Mouse (Mus musculus) gastrocnemius, postnatal 10 days (tissue): ENCODE results near the gene Ppp1r36. TPM values are rescaled to one million over a fixed set of nuclear protein-coding genes. Genes with fewer than 3 reads are reported as not detected.
"Not testable (repeated sequence)": the region's sequence is repeated elsewhere in the genome, so short reads cannot be mapped to it uniquely, and the experiment has no call there.

Experiments used
- DNase-seq: peaks from one replicate; pipeline ENCODE4 v3.0.0; 2021; ENCODE audit warnings: mixed read lengths
- total RNA-seq, 2 experiments: library from RNA; stranded (reverse); gene quantifications; 2 replicates each; pipeline ENCODE4 v1.2.3; 2021

Ppp1r36 gene
- total RNA-seq, 2 experiments from 2014 or later: 0.34 to 0.38 TPM

DNA sequence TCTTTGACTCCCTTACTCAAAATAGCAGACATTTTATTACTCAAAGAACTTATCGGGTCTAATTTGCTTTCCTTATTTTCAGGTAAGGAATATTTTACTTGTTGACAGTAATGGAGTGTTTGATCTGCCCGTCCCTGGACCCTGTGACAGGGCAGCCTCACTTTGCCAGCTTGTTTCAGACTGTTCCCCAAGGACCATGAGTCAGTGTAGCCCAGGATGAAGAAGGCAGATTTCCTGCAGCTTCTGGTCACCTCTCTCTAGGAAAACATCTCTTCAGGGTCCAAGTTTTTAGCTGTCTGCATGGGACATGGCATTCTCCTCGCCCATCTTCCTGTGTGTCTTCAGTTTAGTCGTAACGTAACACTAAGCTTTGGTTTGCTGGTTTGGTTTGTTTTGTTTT is 20.1 kb upstream of the Ppp1r36 start:
- DNase-seq: no peak

DNA sequence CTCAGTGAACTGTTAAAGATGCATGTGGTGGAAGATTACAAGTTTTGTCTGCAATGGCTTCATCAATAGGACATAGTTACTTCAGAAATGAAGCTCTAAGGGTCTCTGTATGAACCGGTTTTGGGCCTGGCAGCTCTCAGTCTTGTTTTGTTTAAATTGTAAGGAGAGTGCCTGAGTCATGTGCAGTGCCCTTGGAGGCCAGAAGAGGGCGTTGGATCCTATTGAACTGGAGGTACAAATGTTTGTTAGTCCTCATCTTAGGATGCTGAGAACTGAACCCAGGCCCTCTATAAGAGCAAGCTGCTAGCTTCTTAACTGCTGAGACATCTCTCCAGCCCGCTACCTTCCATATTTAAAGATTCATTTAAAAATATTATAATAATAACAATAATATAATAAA is 15.7 kb upstream of the Ppp1r36 start:
- no peak for DNase-seq

DNA sequence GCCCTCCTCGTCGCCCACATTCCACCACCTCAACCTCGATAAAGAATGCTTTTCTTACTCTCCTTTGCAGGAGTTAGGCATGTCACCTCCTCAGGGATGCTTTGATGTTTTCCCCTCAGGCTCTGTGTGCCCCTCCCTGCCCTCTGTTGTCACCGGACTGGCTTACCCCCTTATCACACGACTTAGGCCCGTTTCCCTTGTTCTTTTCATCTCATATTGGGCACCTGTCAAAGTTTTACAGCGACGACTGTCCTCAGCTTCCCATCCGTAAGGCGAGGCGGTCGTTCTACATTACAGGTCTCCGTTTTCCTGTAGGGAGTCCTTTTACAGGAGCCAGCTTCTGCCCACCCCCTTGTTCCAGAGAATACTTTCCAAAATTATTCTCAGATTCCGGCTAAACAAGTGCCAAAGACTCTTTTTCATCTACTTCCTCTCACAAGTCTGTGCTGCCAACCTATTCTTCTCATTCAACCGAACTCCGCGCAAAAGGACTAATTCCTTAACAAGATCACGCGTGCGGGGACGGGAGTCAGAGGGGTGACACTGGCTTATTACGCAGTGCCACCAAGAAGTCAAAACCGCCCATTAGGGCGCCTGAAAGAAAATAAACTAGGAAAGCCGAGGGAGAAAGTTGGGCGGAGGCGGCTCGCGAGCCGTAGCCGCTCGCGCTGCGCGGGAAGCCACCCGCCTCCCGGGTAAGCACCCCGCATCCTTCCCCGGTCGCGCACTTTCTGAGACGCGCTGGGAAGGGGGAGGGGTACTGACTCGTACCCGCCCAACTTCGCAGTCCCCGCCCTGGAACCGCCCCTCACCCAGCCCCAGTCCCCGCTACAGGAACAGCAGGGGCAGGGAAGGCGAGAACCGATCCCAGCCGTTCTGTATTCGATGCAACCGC is 14.1 kb upstream of the Ppp1r36 start:
- DNase-seq: no peak

DNA sequence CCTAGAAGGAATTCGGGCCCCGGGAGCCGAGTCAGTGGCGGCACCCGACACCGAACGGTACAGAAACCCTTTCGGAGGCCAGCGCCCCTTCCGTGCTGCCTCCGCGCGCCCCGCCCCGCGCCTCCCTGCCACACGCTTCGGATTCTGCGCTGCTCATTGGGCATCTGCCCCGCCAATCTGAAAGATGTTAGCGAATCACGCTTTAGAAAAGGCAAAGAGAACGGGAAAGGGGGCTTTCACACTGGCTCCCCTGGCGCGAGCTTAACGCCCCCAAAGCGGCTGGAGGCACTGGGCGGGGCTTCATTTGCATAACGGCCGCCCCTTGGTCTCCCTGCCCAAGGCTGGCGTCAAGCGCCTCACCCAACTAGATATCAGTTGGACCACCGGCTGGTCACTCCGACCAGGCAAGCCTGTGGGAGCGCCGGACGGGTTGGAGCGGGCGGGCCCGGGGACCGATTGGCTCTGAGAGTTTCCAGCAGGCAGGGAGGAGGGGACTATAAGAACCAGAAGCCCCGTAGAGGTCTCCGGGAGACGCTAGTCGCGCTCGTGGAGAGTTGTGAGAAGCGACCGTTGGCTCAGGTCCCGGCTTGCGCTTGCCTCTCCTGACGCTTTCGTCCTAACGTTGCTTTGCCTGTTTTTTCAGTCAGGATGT is 13.3 kb upstream of the Ppp1r36 start, which contains the start of gene Hspa2:
TSS of gene Hspa2 (plus strand) at position 291 of the 652 bp plus-strand sequence.
- peak; percentile 99 for DNase-seq

DNA sequence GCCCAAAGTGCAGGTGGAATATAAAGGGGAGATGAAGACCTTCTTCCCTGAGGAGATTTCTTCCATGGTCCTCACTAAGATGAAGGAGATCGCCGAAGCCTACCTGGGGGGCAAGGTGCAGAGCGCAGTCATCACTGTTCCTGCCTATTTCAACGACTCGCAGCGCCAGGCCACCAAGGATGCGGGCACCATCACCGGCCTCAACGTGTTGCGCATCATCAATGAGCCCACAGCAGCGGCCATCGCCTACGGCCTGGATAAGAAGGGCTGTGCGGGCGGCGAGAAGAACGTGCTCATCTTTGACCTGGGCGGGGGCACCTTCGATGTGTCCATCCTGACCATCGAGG is 12.5 kb upstream of the Ppp1r36 start:
- DNase-seq: peak; percentile 26

DNA sequence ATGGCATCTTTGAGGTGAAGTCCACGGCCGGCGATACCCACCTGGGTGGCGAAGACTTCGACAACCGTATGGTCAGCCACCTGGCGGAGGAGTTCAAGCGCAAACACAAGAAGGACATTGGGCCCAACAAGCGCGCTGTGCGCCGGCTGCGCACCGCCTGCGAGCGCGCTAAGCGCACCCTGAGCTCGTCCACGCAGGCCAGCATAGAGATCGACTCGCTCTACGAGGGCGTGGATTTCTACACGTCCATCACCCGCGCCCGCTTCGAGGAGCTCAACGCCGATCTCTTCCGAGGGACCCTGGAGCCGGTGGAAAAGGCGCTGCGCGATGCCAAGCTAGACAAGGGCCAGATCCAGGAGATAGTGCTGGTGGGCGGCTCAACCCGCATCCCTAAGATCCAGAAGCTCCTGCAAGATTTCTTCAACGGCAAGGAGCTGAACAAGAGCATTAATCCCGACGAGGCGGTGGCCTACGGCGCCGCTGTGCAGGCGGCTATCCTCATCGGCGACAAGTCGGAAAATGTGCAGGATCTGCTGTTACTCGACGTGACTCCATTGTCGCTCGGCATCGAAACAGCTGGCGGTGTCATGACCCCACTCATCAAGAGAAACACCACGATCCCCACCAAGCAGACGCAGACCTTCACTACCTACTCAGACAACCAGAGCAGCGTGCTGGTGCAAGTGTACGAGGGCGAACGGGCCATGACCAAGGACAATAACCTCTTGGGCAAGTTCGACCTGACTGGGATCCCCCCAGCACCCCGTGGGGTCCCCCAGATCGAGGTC is 12.0 kb upstream of the Ppp1r36 start:
- DNase-seq: peak; percentile 28

DNA sequence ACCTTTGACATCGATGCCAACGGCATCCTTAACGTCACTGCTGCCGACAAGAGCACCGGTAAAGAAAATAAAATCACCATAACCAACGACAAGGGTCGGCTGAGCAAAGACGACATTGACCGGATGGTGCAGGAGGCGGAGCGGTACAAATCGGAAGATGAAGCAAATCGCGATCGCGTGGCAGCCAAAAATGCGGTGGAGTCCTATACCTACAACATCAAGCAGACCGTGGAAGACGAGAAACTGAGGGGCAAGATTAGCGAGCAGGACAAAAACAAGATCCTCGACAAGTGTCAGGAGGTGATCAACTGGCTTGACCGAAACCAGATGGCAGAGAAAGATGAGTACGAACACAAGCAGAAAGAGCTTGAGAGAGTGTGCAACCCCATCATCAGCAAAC is 11.4 kb upstream of the Ppp1r36 start:
- DNase-seq: no peak

DNA sequence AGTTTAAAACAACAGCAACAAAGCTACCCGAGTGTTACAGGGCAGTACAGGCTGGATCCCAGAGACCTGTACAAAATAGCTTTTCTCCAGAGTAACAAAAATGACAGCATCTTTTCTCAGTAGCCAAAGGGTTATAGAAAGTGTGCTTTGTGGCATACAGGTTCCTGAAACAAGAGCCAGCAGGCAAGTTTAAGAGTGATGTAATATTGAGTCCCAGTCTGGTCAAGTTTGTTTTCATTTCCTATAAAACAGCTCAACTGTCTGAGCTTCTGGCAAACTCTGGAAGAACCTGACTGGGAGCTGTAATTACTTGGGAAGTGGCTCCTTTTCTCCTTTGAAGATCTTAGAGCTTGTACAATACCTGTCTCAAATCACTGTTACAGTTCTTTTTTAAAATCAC is 10.2 kb upstream of the Ppp1r36 start:
- DNase-seq: no peak

DNA sequence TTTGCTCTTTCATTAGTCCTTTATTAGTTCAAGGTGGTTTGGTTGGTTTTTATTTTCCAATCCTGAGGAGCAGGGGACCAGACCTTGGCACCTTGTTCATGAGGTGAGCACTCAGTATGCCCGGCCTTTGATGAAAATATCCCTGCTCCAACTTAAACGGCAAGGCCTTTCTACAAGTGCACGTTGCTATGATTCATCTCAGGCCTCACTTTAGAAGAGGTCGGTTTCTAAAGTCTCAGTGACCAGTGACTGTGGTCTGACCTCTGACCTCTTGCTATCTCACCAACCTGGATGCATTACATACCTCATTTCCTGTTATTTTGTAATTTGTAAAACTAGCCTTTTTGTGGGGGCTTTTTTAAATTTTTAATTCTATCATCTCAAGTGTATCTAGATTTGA is 8.2 kb upstream of the Ppp1r36 start:
- DNase-seq: no peak

DNA sequence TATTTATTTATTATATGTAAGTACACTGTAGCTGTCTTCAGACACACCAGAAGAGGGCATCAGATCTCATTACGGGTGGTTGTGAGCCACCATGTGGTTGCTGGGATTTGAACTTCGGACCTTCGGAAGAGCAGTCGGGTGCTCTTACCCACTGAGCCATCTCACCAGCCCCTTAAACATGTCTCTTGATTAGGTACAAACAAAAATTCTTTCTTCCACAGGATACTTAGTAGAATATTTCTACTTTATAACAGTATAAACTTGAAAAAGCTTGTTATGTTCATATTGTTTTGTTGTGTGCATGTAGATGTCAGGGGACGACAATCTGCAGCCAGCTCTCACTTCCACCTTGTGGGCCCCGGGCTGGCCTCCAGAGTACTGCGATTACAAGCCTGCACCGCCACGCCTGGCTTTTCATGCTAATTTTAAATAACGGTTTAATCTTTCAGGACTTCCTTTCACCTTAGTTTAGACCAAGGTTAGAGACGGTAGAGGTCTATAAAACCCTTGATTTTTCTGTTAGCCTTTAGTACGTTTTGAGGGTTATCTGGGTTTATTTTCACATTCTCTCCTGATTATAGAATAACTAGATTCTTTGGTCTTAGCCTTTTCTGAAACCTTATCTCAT is 1.8 kb upstream of the Ppp1r36 start:
- no peak for DNase-seq

DNA sequence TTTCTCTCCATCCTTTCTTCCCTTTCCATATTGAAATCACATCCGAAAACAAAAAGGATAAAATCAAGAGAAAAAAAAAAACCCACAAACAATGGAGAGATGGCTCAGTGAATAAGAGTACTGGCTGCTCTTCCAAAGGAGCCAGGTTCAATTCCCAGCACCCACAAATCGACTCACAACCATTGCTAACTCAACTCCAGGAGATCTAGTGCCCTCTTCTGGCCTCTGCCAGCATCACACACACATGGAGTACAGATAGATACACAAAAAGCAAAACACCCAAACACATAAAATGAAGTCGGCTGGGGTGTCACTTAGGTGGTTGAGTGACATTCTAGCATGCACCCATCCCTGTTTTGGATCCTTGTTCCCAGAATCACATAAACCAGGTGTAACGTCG is 1.0 kb downstream of the Ppp1r36 start:
- DNase-seq: no peak

DNA sequence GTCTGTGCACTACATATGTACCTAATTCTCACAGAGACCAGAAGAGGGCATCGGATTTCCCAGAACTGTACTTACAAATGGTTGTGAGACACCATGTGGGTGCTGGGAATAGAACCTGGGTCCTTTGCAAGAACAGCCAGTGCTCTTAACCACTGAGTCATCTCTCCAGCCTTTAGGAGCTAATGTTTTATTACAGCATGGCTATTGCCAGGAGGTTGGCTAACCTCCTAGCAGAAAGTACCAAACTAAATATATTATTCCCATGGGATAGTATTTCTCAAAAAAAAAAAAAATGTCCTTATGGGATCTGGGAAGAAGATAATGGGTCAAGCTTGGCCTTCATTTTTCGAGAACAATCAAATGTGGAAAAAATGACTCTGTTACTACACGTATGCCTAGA is 7.9 kb downstream of the Ppp1r36 start:
- no peak for DNase-seq

DNA sequence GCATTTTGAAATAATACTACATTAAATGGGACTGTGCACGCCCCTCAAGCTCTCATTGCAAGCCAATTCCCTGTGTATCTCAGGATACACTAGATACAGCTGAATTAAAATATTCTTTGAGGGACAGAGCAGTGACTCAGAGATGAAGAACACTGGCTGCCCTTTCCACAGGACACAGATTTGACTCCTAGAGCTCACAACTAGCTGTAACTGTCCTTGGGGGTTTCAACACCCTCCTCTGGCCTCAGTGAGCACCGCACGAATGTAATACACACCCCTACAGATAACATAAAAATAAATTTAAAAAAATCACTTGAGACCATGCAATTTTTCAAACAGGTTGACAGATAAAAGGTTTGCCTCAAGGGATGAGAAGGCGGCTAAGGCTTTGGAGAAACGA is 10.2 kb downstream of the Ppp1r36 start:
- no peak for DNase-seq

DNA sequence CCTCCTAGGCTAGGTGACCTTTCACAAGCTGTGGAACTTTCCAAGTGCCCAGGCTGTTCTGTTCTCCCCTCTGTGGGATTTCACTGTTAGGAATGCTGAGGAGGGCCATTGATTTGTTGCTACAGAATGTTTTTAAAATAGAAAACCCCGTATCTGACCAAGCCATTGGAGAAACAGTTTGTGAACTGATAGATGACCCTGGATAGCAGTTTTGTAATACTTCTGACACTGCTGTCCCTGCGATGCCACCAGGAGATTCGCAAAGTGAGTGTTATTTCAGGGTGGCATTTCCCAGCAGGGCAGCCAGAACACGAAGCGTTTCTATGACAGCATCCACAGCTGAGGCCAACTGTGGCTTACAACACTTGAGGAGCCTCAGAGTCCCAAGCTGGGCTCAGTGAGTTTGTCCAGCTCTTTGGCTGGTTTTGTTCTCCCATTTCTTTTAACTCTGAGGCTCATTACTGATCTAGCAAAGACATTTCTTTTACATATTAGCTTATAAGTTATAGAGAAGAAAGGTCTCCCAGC is 13.6 kb downstream of the Ppp1r36 start:
- no peak for DNase-seq

DNA sequence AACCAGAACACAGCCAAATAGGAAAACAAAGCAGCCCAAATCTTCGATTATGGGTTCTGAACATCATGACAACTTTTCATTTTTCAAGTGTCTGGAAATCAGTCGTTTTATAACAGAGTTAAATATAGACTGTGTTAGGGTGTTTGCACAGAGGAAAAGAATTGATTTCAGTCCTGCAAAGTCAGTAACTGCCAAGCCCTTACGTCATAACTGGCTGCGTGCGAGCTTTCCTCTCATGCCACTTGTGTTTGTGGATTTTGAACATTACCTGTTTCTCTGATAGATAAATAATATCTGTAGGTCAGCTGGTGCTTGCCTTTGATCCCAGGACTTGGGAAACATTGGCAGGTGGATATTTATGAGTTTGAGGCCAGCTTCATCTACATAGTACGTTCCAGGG is 14.1 kb downstream of the Ppp1r36 start:
- DNase-seq: no peak

DNA sequence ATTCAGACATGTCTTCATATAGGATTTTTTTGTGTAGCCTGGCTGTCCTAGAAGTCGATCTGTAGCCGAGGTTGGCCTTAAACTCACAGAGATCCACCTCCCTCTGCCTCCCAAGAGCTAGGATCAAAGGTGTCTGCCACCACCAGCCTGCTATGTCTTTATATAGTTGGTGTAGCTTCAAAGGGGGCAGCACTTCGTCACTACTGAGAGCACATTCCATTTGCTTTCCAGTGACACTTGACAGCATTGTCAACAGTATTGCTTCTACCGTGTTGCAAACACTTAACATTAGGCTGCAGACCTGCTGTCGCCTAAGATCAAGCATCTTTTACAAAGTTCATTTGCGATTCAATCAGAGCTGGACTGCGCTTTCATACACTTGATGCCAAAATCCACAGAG is 16.8 kb downstream of the Ppp1r36 start:
- no peak for DNase-seq

DNA sequence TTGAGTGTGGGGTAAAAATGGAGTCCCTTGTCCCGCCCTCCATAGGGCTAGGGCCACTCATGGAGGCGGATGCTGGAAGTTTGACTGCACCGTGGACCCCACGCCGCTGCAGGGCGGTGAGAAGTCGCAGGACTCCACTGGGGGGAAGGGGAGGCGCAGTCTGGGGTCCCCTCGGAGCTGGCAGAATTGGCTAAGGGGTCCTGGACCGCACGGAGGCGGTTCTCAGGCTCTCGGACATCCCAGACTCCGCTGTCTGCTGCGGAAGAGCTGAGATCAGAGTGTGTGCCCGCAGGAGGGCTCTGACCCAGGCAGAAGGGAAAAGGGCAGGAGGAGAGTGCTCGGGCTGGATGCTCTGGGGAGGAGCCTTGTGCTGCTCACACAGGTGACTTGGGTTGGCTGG is 17.7 kb downstream of the Ppp1r36 start:
- DNase-seq: no peak

DNA sequence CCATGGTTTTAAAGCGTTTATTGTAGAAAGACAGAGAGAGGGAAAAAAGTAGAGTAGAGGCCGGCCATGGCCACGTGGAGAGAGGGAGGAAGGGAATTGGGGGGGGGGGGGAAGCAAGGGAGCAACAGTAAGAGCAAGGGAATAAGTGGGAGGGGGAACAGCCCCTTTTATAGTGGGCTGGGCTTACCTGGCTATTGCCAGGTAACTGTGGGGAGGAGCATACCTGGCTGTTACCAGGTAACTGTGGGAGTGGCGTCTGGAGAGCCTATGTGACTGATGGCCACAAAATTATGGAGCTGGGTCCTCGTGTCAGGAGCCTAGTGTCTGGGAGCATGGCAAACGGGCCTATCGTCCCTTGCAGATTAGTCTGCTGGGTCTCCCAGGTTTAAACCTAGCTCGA is 18.2 kb downstream of the Ppp1r36 start:
- no peak for DNase-seq

DNA sequence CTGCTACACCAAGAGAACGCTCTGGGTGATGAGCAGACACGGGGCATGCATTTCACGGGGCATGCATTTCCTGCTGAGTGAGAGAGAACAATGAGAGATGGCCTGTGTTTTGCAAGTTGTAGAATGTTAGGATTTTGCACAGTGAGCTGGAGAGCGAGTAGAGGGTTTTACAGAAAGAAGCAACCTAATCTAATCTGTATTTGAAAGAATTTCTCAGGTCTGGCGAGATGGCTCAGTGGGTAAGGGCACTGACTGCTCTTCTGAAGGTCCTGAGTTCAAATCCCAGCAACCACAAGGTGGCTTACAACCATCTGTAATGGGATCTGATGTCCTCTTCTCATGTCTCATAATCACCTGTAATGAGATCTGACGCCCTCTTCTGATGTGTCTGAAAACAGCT is 26.1 kb downstream of the Ppp1r36 start:
- not testable (repeated sequence) for DNase-seq

DNA sequence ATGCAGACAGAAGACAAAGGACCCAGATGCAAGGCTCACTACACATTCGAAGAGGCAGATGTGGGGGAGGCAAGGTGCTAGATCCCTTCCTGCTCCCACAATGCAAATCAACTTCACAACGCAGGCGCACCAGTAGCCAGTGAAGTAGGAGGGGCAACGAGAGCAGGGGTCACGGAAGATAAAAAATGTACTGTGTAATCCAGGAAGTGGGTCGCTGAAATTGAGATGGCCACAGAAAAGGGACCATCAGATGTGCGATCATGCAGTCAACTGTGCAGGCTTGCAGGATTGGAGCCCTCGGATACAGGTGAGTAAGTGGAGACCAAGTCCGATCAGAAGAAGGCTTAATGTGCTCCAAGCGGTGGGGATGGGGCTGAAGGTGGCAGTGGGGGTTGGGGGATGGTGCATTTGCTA is 27.0 kb downstream of the Ppp1r36 start:
- no peak for DNase-seq

DNA sequence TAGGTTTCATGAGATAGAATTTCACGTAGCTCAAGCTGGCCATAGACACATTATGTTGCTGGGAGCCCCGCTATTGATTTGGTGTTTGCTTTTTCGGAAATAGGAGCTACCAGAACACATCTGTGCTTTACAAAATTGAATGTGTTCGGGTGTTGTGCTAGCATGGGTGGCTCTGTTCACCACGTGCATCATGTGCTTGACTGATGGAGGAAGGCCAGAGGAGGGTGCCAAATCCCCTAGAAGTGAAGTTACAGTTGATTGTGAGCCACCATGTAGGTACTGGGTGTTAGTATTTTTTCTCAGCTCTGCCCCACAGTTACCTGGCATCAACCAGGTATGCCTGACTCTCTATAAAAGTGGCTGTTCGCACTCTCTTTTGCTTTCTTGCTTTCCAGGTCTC is 27.5 kb downstream of the Ppp1r36 start:
- DNase-seq: no peak

DNA sequence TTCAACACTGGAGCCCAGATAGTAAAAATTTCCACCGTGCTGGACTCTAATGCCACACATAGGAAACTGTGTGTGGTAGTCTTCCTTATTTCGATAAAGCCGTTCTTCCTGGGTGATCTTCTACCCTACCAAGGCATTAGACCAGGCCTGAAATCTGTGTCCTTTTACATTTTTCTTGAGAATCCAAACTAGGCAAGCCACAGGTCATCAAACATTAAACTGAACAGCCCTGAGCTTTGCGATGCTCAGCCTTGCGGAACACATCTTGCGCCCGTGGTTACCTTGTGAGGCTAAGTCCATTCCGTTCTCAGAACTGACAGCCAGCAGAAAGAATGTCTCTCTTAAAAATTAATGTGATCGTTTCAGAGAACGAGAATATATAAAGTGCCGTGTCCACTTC is 28.9 kb downstream of the Ppp1r36 start:
- no peak for DNase-seq
